Mouse (Mus musculus) G1E-ER4 (cell line): ENCODE results near the gene Ptpro. TPM values are rescaled to one million over a fixed set of nuclear protein-coding genes. Genes with fewer than 3 reads are reported as not detected.

Experiments
- GATA1 ChIP-seq: IDR thresholded peaks from one replicate; pipeline ENCODE4 v1.8.0; 2012; ENCODE audit warnings: low read length, inconsistent platforms
- polyA plus RNA-seq: library from polyadenylated mRNA; stranded (reverse); fragments of >175 nt; gene quantifications from 2 replicates; pipeline ENCODE4 v1.2.3, GENCODE M21; 2012

Ptpro gene
- polyA plus RNA-seq, 1 experiment = not detected

GRCm38 (mm10) chr6:137281541-137282049, 29.5 kb downstream of the Ptpro start:
- TF ChIP-seq GATA1 = no peak

DNA sequence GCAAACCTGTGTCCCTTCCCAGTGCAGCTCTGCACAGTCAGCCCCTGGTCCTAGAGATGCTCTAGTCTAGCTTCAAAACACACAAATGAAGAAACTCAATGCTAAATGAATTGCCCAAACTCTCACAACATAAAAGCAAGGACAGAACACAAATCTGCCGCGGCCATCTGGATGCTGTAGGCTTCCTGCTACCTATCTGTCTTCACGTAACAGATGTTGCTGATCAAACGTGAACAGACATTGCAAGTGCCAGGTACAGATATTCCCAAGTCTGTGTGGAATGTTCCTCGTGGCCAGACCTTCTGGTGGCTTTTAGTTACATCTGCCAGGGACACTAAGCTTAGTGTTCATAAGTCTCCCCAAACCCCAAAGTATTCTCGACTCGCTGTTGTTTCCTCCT, 29.9 kb downstream of the Ptpro start:
- TF ChIP-seq GATA1 = no peak

DNA sequence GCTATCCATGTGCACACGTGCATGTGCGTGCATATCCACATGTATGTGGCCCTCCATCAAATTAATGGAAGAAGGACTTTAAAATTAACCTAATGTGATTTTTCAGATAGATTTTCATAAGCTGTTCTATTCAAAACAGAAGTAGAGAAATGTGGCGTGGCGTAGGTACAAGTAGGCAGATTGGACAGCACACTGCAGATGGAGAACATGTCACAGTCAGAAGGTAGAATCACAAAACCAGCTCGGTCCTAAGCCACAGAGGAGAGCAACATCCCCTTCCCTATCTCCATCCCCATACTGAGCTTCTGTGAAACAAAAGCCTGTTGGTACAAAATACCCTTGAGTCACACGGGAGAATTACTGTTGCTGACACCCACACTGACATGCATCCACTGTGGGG, 34.3 kb downstream of the Ptpro start:
- TF ChIP-seq GATA1 = no peak

DNA sequence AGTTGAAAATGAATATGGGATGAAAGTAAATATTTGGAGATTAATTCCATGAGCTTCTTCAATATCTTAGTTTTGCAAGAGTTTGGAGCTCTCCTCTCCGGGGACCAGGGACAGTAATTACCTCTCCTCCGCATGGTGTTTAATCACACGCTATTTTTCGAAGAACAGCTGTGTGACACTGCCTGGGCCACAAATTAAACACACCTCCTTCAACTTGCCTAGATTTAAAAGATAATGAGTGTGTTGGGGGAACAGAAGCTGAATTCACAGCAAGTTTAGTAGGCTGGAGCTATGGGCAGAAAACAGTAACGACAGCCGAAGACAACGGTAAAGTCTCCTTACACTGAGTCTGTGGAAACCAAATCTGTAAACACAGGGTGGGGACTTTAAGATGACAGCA, 35.7 kb downstream of the Ptpro start:
- no peak for TF ChIP-seq GATA1

- TF ChIP-seq GATA1 = no peak
These were observed 36.1 kb downstream of the Ptpro start for GRCm38 (mm10) chr6:137288264-137288663.

- TF ChIP-seq GATA1 = no peak
These were observed 40.3 kb downstream of the Ptpro start for GRCm38 (mm10) chr6:137292421-137292820.

- no peak for TF ChIP-seq GATA1
These were observed 43.1 kb downstream of the Ptpro start for GRCm38 (mm10) chr6:137294973-137295820.

DNA sequence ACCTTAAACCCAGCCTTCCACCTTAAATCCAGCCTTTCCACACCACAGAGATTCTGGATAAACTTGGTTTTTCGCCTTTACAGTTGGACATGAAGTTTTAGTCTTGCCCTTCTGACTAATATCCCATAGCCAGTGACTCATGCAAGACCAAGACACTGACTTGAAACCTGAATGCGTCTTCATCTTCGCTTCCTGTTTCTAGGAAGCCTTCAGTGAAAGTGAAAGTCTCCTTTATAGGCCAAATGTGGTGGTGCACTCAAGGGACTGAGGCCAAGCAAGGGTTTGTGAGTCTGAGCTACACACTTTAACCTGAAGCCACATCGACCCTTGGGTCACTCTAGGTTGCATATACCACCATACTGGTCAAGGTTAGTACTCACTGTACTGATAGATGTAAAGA, 50.4 kb downstream of the Ptpro start:
- no peak for TF ChIP-seq GATA1

GRCm38 (mm10) chr6:137303824-137304223, 51.7 kb downstream of the Ptpro start:
- TF ChIP-seq GATA1 = no peak

DNA sequence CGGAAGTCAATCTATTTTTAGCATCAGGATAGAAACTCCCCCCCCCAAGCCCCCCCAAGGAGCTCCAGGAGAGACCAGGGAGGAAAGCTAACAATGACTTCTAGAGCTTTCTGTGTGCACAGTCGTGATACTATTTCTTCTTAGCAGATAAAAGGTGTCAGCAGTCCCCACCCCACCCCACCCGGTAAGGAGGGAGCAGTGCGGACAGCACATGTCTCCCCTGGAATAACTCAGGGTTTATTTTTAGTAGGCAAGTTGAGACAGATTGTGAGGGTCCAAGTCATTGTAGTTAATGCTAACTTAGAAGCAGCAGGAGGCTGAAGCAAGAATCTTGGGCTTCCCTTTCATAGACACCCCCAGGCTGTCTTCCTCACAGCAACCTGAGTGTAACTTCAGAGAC, 63.1 kb downstream of the Ptpro start:
- no peak for TF ChIP-seq GATA1

DNA sequence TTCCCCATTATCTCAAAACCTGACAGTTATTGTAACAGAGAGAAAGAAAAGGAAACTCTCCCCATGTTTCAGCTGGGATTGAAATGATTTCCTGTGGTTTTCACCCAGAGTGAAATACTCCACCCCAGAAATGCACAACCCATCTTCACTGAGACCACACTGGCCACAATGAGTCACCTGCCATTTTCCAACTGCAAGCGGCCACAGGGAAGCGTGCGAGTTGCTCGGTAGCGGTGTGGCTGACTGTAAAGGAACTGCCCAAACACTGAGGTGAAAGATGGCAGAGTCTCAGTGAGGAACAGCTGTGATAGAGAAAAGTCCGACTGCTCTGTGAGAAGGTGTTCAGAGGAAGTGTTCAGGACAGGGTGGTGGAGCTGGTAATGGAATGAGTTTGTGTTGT, 64.2 kb downstream of the Ptpro start:
- TF ChIP-seq GATA1 = no peak

GRCm38 (mm10) chr6:137317509-137317908, 65.4 kb downstream of the Ptpro start:
- TF ChIP-seq GATA1 = no peak

DNA sequence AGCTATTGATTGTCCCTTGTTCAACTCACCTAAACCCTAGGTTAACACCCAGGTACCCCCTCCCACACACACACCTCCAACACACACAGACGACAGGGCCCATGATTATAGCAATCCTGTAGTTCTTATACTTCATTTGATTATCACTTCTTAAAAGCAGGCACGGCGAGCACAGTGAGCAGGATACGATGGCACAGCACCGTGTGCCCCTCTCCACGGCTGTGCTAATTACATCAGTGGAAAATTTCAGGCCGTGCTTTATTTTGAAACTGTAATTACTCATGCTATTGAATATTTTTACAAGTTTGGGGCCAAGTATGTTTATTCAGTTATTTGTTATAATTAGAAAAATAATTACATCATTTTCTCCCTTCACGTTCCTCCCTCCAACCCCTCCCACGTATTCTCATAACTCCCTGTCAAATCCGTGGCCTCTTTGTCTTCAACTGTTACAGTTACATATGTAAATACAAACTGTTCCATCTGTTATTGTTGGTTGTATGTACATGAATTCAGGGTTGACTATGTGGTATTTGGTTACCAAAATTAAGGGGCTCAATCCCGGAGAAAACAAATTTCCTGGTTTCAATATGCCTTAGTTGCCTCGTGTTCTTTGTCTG, 66.2 kb downstream of the Ptpro start:
- no peak for TF ChIP-seq GATA1

GRCm38 (mm10) chr6:137319658-137320057, 67.5 kb downstream of the Ptpro start:
- no peak for TF ChIP-seq GATA1

DNA sequence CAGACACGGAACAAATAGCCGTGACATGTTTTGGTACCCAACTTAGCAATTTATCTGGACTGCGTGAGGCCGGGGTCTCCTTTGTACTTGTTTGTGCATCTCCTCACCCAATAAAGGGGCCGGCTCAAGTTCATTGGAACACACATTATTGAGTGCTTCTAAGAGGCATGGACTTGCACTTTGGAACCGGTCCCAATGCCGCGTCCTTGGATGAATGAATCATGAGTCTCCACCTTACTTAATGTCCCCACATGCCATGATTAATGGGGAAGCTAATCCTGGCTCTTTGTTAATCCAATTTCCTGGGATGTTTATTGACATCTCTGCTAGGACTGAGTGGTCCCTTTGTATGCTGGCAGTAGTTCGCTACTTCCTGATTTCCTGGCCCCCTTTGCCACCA, 75.6 kb downstream of the Ptpro start:
- TF ChIP-seq GATA1 = no peak

GRCm38 (mm10) chr6:137328228-137328627, 76.1 kb downstream of the Ptpro start:
- no peak for TF ChIP-seq GATA1

DNA sequence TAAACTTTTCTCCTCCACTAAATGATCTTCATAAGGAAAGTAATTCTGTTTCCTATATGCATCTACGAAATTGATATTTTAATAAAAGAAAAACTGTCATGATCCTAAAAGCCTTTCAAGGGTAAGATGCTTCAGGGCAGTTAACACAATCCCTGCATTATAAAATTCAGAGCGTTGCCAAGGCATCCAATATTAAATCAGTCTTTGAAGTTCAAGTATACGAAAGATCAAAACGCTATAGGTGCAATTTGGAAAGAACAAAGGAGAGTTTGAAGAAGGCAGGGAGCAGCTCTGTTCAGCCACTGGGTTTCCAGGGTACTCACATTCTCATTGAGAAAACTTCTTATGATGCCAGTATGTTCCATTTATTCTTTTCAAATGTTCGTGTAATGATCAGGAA, 78.7 kb downstream of the Ptpro start:
- no peak for TF ChIP-seq GATA1
